Mouse (Mus musculus) cerebellum, adult 8-10 months (tissue): Measurements from ENCODE around the gene Amer3.
"Not testable (repeated sequence)": the region's sequence is repeated elsewhere in the genome, so short reads cannot be mapped to it uniquely, and the experiment has no call there.

Source experiments
- DNase-seq: peaks from one replicate; pipeline ENCODE4 v3.0.0; 2022

The Amer3 gene

GRCm38 (mm10) chr1:34601323-34602047, 22.0 kb downstream of the Amer3 start:
- DNase-seq: no peak

- DNase-seq: peak; percentile 80
Observed at GRCm38 (mm10) chr1:34602363-34602762, 22.9 kb downstream of the Amer3 start.

- no peak for DNase-seq
Observed at GRCm38 (mm10) chr1:34613801-34614200, 34.3 kb downstream of the Amer3 start.

GRCm38 (mm10) chr1:34620116-34620515, 40.7 kb downstream of the Amer3 start:
- not testable (repeated sequence) for DNase-seq

GRCm38 (mm10) chr1:34620761-34621160, 41.3 kb downstream of the Amer3 start:
- DNase-seq: not testable (repeated sequence)

GRCm38 (mm10) chr1:34635711-34636110, 56.3 kb downstream of the Amer3 start:
- DNase-seq: no peak
